Mouse (Mus musculus): Measurements from ENCODE around the gene Rdh14. TPM values are rescaled to one million over a fixed set of nuclear protein-coding genes. Genes with fewer than 3 reads are reported as not detected.

Rdh14 gene
- 10 to 100 TPM; 41.9 to 48.3 TPM for total RNA-seq (2021)

DNA sequence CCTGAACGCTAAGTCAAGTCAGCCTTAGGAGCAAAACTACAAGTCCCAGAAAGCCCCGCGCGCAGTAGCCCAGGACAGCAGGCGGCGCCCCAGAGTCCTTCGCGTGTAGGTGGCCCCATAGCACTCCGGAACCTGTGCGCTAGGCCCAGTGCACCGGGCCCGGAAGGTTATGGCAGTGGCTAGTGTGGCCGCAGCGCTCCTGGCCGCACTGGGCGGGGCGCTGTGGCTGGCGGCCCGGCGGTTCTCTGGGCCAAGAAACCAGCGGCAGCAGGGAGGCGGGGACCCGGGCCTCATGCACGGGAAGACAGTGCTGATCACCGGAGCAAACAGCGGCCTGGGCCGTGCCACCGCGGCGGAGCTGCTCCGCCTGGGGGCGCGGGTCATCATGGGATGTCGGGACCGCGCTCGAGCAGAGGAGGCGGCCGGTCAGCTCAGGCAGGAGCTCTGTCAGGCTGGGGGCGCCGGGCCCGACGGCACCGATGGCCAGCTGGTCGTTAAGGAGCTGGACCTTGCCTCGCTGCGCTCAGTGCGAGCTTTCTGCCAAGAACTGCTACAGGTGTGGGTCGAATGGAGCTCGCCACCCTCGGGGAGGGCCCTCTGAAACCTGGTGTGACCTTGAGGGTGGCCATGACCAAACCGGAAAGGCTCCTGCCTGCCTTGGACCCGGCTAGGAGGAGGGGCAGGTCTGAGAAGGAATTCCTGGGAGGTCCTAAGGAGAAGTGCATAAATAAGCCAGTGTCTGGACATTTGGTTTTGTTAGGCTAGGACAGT is at the start of gene Rdh14:
Gene Rdh14, plus strand, starts transcription at position 102 of the 771 bp plus-strand sequence.
- intact Hi-C loops (cut with DNase I): loop anchor here (2.0 to 10.0 kb wide), 4 partner anchors 48 to 1696 kb away; partner anchors contain the start of gene Msgn1
- DNase-seq: peak; percentile 97 to 98

DNA sequence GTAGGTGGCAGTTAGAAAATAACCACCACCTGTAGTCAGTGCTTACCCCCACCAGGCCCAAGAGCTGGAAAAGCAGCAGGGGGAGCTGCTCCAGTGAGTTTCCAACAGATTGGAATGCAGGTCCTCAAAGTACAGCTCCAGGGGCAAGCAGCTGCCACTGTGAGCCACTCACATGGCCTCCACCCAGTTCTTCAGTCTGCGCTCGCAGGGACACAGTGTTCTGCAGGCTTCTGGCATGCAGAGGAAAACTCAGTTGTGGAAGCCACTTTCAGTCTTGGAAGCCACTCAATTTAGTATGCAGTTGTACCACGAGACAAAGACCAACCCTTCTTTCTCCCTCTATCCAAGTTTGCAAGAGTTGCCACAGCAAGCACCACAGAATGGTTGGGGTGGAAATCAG is 39.9 kb upstream of the Rdh14 start:
- intact Hi-C loops (cut with DNase I): no loop called here
- DNase-seq: peak; percentile 4 to 5

DNA sequence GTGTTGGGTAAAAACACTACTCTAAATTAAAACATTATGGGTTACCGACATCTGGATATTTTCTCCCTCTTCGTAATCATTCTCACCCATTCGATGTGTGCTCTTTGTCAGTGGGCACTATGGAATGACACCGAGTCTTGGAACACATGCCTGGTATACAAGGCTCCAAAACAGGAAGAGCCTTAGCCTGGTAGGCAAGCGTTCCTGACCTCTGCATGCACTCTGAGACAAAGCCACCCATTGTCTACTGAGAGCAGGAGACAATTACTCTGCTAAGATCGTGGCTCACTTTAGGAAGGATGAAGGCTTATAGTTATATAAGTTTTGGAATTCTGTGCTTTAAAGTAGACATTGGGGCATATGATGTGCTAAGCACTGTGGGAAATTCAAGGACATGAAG is 32.8 kb upstream of the Rdh14 start:
- no peak for DNase-seq
- intact Hi-C loops (cut with DNase I): no loop called here

DNA sequence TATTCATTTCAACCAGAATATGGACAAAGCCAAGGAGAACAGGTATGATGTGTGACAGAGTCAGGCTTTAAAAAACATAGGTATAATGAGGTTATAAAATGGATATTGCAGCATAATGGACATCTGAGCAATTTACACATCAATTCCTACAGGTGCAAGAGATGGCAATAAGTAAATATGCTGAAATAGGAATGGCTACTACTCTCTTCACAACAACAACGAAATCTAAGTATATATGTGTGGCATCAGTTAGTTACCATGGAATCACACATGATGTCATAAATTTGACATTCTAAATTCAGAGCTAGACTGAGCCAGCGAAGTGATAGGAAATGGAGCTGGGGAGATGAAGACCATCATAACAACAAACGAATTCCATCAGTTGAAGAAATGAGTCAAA is 20.9 kb upstream of the Rdh14 start, which contains the start of gene Nt5c1b:
Gene Nt5c1b, plus strand, starts transcription at position 301 of the 400 bp plus-strand sequence.
- no peak for DNase-seq
- intact Hi-C loops (cut with DNase I): no loop called here

DNA sequence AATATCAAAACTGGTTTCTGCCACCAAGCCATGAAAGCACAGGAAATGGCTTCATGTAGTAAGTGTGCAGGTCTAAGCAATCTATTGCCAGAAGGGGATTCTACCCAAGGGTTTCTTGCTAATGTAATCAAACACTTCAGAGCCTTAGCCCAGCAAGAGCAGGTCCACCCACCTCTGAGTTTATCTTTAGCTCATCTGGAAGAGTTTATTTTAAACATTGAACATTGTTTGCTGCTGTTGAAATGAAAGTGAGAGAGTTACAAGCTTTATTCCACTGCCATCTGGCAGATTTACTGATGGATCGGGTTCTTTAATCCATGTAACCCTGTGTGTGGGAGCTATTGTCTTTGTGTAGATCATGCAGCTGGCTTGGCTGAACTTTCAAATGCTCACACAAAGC is 10.2 kb downstream of the Rdh14 start:
- no peak for DNase-seq
- intact Hi-C loops (cut with DNase I): no loop called here

DNA sequence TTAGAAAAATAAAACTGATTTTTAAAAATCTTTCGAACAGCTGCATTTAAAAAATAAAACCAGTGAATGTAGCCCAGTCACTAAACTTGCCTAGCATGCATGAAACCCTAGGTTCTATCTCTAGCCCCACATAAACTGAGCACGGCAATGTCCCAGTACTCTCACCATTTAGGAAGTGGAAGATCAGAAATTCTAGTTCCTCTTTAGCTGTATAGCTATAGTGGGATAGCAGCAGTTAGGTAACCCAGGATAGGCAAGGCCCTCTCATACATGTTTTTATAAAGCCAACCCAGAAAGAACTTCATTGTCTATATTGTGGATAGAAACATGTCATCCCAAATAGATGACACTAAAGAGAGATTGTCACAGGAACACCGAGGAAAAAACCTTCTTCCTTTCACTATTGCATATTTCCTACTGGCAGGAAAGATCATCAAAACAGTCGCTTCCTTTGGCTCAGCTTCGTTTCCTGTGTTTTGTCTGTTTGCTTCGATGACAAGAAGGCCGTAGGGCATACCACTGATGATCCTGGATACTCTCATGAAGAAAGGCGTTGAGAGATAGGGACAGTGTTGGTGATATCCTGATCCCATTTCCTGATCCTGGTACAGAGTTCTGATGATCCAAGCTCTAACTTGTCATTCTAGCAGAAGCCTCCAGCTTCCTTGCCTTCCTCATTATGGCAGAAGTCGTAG is 12.0 kb downstream of the Rdh14 start:
- no peak for DNase-seq
- intact Hi-C loops (cut with DNase I): no loop called here

DNA sequence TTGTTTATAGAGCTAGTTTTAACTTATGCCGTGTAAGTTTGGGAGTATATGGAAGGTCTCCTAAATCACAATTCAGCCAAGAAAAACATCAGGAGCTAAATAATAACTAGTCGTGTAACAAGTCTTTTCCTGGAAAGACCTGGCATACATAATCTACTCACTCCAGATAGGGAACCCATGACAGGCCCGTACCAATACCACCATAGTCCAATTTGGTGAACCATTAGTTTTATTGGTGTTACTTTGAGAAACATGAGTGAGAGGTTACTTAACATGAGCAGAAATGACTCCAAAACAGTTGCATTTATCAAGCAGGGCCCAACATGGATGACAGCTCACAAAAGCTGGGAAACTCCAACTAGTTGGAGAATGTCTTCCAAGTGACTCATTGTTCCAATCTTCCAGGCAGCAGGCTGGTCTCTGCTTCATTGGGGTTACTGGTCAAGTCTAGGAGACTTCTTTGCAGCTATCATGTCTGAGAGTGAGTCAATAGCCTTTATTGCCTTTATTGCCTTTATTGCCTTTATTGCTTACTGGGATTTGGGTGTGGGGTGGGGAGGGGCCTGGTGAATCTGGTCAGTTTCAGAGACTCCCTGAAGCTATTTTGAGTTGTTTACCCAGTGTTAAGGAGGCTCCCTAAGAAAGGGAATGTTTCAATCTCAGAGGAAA is 20.1 kb downstream of the Rdh14 start:
- intact Hi-C loops (cut with DNase I): no loop called here

DNA sequence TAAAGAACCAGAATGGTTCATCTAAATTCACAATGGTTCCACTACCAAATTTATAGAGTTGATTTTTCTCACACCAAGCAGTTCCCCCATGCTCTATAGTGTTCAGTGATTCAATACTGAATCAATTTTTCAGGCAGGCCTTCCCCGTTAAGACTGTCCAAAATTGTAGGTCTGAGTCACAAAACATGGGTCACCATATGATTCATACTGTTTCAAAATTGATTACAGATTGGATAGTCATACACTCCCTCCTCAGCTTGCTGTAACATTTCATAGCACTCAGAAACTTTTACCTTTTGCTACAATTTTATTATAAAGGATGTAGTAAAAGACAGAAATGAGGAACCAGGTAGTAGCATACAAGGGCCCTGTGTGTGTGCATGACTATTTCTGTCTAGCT is 20.9 kb downstream of the Rdh14 start:
- intact Hi-C loops (cut with DNase I): no loop called here
- no peak for DNase-seq

More for the DNA sequence above, 20.1 kb downstream of the Rdh14 start:
- DNase-seq: no peak

DNA sequence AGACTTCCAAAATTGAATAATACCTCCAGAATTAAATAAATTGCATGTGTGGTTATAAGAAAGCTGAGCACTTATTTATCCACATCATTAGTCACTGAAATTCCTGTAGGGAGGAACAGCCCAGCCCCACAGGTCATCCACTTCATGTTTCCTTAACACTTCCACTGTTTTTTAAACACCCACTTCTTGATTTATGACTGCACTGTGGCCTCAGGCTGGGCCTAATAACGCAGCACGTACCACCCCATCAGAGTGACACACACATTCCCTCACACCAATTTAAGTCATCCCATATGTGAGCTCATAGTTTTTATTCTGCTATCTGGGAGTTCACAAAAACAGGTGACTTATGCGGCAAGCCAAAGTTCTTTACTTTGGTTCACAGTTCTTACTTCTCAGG is 31.8 kb downstream of the Rdh14 start:
- no peak for DNase-seq
- intact Hi-C loops (cut with DNase I): no loop called here

DNA sequence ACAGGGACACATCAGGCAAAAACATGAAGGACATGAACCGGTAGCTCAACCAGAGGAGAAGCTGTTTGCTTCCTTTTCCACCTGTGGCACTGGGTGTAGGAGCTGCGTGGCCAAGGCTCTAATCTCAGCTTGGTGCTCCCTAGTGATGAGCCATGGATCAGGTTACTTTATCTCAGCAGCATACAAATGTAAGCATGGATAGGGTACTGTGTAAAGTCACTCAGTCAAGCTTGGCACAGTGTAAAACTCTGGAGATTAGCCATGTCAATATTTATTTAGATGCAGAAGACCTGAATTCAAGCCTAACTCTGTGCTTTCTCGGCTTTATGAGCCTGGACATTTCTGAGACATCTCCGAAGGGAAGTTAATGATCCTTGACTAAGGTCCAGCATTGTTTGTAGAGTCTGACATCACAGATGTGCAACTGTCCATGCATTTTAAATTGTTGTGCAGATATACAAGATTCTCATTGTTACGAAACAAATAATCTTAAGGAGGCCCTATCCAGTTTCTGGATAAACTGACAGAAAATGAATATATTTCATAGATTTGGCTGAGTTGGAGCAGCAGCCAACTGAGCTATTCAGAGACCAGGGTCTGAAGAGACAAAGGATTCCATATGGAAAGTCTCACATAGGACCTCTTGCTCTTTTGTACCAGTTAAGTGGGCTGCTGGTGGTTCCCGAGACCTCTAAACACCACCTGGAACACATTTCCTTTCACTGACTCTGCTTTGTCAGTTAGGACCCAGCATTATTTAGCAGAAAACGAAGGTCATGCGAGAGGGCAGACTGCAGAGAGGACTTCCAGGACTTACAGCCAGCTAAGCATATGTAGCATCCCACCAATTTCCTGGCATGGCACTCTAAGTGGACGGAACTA is 35.7 kb downstream of the Rdh14 start:
- DNase-seq: no peak
- intact Hi-C loops (cut with DNase I): no loop called here

DNA sequence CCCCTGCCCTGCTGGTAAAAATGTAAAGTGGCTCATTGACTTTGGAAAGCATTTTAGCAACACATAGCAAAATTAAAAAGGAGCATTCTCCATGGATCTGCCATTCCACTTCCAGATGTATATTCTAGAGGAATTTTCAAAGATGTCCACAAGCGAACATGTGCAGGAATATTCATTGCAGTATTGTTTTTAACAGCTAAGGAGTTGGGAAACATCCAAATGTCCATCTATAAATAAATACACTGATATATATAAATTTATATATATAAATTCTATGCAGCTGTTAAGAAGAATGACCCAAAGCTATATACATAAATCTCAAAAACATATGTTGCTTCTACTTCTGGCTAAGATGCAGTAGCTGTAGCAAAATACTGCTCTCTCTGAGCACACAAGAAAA is 40.4 kb downstream of the Rdh14 start:
- intact Hi-C loops (cut with DNase I): loop anchor here (10.0 kb wide), 1 partner anchor 1176 kb away; no protein-coding TSS in a partner anchor
- no peak for DNase-seq

DNA sequence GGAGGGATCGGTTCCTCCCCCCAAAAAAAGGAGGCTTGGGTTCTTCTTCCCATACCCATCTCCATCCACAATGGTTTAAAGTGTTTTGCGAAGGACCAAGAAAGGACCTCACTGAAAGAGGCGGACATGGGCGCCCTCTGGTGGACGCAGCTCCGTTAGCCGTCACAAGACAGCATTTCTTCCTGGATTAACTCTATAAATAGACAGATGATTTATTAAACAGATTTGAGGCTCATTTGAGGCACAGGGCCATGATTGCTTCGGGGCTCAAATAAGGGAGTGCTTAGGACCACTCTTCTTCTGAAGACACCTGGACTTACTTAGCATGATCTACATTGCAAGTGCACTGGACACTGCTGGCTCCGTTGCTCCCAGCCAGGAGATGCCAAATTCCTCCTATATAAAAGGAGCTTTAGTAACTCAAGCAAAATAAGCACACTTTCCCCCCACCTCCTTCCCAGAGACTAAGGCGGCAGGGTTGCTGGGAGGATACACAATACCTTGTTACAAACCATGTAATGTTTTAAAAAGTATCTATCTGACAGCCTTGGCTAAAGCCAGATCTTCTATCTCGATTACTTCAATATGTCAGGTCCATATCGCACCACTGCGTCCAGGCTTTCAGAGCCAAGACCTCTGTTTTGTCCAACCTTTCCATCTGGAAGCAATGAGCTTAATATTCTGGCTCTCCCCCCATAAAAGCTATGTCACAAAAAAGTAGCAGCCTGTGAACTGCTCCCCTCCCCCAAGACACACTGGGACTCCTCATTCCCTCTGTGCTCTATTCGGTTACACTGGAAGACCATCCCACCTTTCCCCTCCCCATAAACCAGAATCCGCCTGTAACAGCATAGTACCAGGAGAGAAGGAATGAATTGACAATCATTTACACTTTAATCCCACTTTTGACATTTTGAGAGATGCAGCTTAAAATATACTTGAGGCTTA is 47.8 kb downstream of the Rdh14 start:
- peak; percentile 87 to 92 for DNase-seq
- intact Hi-C loops (cut with DNase I): loop anchor here (1.0 to 10.0 kb wide), 6 partner anchors 48 to 1386 kb away; partner anchors contain the start of genes Osr1 and Rdh14

DNA sequence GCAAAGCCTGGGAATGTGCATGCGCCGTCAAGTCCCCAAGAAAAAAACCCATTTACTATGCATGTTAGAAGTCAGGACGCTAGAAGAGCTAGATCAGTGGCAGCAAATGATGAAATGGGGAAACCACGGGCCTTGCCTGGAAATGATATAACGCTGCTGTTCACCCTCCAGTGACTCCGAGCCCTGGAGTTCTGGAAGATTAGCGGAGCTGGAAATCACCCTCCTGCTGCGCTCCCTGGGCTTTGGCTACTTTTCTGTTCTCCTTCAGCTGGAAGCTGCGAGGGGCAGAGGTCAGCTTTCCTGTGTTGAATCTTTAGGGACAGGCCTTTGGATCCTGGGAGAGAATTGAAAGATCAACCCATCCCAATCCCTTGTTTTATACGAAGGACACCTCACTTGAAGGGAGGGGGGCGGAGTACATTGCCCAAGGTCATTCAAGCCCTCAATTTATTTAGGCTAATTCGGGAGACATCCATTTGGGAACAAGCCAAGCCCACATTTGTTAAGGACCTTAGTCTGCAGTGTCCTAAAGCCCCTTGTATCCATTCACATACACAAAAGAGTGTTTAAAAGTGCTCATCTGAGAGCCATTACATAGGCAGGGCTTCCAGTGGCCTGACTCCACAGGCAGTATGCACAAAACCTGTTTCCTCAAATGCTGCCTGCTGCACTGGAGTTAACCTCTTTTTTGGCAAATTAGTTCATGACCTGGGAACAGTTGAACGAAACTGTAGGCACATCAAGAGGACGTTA is 49.1 kb downstream of the Rdh14 start:
- DNase-seq: peak; percentile 16 to 22
- intact Hi-C loops (cut with DNase I): loop anchor here (2.0 to 10.0 kb wide), 6 partner anchors 49 to 1275 kb away; partner anchors contain the start of genes Osr1 and Rdh14

Other genes with a start within 250 kb of the Rdh14 start
- gene Nt5c1b, start 20.8 kb upstream of the Rdh14 start, total RNA-seq (2021): not detected

All from heart, postnatal 10 days (tissue).